Mouse (Mus musculus) ES-E14 (cell line): ENCODE measurements at regions not wholly inside any gene's neighbourhood (a gene's known extent, or its start where the extent isn't known, plus 50 kb on each side); places are given as distances from the start of the nearest gene placed in this dataset.

Source experiments
- CHD2 ChIP-seq: IDR thresholded peaks from 2 replicates; pipeline ENCODE4 v1.6.1; 2014; ENCODE audit warnings: mild to moderate bottlenecking, low read depth, low read length, inconsistent platforms
- HCFC1 ChIP-seq: IDR thresholded peaks from 2 replicates; pipeline ENCODE4 v1.6.1; 2012; ENCODE audit warnings: low read length, inconsistent platforms, borderline replicate concordance; ENCODE audit not compliant: insufficient read depth
- MAFK ChIP-seq: IDR thresholded peaks from 2 replicates; pipeline ENCODE4 v1.6.1; 2014; ENCODE audit warnings: mild to moderate bottlenecking, low read depth, low read length, inconsistent platforms; ENCODE audit not compliant: insufficient read depth
- ZC3H11A ChIP-seq: IDR thresholded peaks from 2 replicates; pipeline ENCODE4 v1.6.1; 2012; ENCODE audit warnings: low read depth, mild to moderate bottlenecking, inconsistent platforms, low read length, borderline replicate concordance
- ZNF384 ChIP-seq: IDR thresholded peaks from 2 replicates; pipeline ENCODE4 v1.6.1; 2012; ENCODE audit warnings: low read depth, low read length, inconsistent platforms

DNA sequence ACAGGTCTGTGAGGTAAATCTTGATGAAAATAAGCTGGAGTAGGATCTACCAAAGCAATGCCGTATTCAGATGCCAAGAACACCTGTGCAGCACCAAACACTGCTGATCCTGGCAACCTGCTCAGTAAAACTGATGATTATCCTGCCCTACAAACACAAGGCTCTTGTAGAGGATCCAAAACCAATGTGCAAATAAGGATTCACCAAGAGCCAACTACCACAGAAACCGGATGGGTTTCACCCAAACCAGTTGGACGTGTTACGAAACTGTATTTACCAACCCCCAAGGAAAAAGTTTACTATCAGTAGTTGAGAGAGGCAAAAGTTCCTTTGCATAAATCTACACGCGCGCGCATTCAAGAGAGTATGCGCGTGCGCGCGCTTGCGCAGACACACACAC lies 120.8 kb upstream of the Il15 start:
- no peak for TF ChIP-seq ZNF384
- no peak for TF ChIP-seq CHD2
- no peak for TF ChIP-seq ZC3H11A
- TF ChIP-seq MAFK: no peak
- TF ChIP-seq HCFC1: no peak
